Mouse (Mus musculus): Measurements from ENCODE around the gene Tent5c. TPM values are rescaled to one million over a fixed set of nuclear protein-coding genes. Genes with fewer than 3 reads are reported as not detected.

The Tent5c gene
- total RNA-seq, 2 experiments from 2014 or later: 22.5 to 29.8 TPM

DNA sequence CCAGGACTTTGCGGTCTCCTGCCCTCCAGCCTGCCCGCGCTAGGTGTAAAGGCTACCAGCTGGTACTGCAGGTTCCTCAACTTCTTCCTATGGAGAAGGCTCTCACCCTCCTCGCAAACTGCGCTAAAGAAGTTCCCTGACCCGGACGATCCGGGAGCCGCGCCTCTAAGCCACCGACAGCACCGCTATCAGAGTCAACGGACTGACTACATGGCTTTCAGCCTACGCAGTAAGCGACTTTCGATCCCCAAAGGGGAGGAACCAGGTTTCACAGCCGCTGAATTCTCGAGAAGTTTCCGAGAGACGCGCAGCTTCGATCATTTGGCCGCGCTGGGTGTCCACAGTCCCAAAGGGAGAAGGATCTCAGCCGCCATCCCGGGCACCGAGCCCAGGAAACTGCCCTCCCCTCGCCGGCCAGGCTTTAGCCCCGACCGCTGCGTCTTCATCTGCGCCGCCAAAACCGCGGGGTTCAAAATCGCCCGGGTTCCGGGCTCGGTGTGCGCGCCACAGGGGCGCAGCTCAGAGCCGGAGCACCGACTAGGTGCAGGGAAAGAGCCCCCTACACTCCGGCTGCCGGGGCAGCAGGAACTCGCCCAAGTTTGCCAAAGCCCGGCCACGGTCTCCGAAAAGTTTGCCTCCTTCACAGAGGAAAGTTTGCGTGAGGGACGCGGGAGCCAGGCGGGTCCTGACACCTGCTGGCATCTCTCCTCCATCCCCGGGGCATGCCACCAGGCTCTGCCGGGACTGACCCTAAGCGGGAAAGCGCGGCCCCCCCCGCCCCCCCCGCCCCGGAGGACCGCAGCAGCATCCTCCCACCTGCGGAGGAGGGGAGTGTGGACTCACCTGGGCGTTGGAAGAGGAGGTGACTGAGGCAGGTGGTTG lies 632 bp downstream of the Tent5c start:
- peak; percentile 74 to 80 for DNase-seq
- intact Hi-C loops (cut with DNase I): loop anchor here (5.0 to 10.0 kb wide), 2 partner anchors 194 to 436 kb away; partner anchors contain the start of gene Trim45

DNA sequence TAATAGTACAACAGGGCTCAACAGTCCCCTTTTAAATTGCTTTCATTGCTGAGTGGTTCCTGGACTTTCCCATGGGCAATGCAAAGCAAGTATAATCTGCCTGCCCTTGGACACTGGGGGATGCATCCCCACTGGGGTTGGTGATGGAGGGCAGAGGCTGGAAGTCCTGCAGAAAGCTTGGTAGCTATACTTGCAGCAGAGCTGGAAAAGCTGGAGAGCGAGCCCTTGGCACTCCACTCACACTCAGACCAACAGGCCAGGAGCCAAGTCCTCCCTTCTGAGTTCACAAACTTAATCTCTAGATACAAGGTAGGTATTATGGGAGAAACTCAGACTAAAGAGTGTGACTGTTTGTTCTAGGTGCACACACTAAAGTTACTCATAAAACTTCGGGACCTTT lies 2.1 kb downstream of the Tent5c start:
- intact Hi-C loops (cut with DNase I): loop anchor here (5.0 to 10.0 kb wide), 2 partner anchors 195 to 438 kb away; partner anchors contain the start of gene Trim45
- no peak for DNase-seq

DNA sequence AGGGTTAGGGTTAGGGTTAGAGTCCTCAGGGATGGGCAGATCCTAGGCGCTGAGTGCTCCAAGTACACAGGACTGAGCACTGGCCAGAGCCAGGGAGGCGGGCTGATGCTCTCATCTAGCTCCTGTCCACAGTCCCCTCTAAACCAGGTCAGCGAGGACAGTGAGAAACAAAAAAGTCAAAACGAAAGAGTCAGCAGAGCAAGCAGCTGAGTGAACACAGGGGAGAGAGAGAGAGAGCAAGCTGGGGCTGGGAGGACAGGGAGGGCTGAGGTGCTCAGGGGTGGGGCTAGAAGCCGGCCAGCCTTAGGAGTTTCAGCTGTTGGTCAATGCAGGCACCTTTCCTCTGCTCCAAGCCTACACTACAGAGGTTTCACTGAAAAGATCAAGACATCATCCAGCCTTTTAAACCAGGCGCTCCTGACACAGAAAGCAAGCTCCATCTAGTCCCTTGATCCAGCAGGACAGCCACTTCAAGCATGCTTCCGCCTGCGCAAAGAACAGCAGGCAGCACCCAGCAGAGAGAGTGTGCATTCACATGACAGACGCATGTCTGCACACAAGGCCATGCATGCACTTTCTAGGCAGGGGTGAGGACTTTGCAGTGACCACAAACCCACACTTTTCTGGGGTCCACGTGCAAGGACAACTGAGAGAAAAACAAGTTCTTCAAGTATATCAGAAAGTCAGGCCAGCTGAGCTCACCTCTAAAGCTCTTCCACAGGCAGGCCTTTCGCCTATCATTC lies 3.6 kb downstream of the Tent5c start:
- intact Hi-C loops (cut with DNase I): loop anchor here (5.0 to 10.0 kb wide), 2 partner anchors 197 to 439 kb away; partner anchors contain the start of gene Trim45
- no peak for DNase-seq

DNA sequence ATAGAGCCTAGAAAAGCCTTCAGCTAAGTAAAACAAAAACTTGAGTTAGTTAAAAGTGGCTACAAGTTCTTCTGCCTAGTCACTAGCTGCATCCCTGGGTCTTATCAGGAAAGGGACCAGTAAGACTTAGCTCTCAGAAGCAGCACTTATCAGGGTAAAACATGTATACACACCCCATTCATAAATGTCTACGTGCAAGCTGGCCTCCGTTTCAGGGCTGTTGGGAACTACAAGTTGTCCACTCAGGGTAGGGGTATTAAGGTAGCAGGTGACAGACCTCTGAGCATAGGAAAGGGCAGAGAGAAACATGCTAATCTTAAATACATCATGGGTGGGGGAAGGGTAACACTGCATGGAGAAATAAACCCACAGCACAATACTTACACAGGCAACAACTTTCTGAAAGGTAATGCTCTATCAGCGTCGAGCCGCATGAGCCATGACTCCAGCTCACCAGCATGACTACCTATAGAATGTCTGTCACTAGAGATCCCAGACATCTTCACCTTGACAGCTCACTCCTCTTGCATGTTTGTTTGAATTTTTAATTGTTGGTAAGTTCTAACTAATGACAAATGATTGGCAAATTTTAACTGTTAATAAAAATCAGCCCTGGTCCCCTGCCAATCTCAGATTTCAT lies 6.0 kb downstream of the Tent5c start:
- DNase-seq: no peak
- intact Hi-C loops (cut with DNase I): loop anchor here (10.0 kb wide), 1 partner anchor 442 kb away; the partner anchor contains the start of gene Trim45

DNA sequence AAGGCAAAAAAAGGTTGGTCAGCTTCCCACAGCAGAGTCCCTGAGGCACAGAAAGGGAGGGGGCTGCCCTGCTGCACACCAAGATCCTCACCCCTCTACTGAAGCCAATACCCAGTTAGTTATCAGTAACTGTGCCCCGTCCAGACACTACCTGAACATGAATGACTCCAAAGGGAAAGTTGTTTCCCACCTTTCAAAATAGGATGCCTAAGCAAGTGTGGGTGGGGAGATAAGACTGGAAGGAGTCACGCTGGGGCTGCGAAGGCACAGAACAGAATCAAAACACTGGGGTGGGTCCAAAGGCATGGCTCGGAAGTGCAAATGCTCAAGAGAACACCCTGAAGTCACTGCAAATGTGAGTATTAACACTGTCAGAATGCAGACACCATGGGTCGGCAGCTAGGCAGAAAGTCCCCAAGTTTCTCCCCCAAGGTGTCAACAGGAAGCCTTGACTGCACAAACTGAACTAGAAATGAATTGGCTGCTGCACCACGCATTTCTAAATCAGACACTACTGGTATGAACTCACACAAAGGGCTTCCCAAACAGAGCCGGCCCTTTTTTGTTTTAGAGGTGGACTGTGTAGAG lies 6.7 kb downstream of the Tent5c start:
- intact Hi-C loops (cut with DNase I): loop anchor here (10.0 kb wide), 1 partner anchor 442 kb away; the partner anchor contains the start of gene Trim45

DNA sequence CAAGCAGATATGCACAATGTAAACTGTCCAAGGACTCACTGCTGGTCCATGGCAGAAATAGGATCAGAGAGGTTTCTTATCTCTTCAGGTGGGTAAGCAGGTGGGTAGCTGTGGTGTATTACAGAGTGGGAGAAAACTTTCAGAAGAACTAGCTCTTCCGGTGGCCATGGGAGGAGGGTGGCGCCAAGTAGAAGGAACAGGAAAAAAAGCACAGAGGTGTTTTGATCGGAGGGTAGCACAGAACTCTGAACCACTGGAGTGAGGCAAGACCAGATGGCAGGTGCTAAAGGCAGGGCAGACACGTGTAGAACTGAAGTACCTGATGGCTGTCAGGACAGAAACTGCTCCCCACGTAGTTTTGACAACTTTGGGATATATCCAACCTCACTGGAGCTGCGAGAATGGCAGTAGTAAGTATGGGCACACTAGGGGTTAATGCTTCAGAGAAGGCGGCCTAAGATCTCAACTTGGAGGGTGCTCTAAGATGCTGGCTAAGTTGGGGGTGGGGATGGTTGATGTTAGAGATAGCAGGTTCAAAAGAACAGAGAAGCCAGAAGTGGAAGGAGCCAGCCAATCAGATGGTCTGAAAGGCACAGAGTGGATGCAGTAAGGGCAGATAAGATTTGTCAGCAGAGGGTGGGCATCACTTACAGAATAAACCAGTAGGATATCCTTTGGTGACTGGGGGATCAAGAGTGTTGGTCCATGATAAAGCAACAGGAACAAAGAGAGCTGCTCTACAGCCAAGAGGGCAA lies 8.7 kb downstream of the Tent5c start:
- no peak for DNase-seq
- intact Hi-C loops (cut with DNase I): loop anchor here (10.0 kb wide), 1 partner anchor 444 kb away; the partner anchor contains the start of gene Trim45

More for the DNA sequence above, 6.7 kb downstream of the Tent5c start:
- DNase-seq: no peak

DNA sequence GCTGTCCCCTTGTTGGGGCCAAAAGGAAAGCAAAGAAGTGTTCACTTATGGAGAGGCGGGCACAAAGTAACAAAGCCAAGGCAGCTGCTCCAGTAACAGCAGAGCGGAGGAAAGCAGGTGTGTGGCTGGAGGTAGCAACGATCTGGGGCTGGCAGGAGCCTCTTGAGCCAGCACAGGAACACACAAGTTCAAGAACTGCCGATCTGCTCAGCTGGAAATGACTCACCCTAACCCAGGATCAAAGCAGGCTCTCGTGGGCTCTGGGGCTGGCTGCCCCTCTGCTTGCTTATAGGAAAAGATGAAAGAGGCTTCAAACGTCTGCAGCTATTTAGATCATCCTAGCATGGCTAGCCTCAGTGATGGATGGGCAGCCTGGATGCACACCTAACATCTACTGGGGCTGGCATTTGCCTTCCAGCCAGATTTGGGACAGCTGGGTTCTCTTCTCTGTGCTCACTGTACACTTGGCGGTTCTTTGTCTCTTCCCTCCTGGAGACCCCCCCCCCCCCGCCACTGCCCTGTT lies 14.1 kb downstream of the Tent5c start:
- intact Hi-C loops (cut with DNase I): no loop called here
- no peak for DNase-seq

DNA sequence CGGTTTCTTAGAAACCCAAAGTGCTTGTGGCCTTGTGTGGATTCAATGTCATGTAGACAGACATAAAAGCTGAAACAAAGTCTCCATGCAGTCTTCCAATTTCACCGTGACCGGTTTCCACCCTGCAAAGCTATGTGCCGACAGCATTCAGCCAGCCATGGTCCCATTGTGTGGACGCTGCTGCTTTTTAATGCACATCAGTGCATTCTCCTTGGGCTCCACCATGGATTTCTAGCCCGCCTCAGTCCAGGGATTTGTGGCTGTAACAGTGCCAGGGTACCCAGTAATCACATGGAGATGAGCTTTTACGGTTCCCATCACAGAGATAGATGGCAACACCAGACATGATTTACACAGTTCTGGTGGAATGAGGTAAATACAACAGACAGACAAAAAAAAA lies 14.6 kb downstream of the Tent5c start:
- no peak for DNase-seq
- intact Hi-C loops (cut with DNase I): no loop called here

DNA sequence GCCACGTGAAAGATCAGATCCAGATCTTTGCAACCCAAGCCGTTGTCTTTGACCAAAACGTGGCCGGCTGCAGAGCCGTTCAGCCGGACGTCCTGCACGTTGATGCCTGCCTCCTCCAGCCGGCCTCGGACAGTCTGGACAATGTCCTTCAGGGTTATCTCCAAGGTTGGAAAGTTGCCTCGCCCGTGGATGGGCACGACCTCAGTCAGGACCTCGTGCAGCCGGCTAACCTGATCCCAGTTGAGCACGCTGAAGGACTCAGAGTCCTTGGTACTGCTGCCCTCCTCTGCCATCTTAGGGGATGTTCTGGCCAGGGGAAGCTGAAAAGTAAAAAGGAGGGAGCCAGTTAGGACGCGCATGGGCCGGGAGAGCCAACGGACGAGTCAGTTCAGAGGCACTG lies 16.0 kb downstream of the Tent5c start:
- intact Hi-C loops (cut with DNase I): no loop called here
- DNase-seq: no peak

DNA sequence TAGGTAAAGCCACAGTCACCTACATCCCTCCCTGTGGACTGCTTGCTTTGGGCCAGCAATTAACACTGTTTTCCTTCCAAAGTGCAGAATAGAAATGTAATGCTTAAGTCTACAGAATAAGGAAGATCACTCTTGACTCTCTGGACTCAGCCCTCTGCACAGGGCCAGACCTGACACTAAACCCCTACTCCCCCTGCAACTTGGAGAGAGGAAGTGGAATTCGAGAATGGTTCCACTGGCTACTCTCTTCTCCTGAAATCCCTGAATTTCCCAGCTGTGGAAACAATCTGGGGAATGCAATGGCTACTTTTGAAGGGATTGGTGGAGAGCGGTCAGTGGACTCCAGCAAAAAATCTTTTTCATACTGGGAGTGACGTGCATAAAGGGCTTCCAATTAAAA lies 18.2 kb downstream of the Tent5c start:
- no peak for DNase-seq
- intact Hi-C loops (cut with DNase I): no loop called here

DNA sequence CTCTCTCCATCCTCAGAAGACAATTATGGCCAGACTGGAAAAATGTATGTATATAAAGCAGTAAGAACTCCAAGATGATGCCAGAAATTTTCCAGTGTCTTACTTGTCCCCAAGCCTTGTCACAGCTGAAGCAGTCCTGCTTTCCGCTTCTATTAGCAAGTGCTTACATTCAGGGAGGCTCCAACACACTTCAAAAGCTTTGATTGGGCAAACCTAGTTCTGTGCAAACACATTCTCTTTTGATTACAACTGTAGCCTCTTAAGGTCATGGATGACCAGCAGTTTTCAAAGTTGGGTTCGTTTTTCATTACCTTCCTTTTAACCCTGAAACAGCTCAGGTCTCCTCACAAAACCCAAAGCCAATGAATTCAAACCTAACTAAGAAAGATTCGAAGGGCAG lies 19.0 kb downstream of the Tent5c start:
- no peak for DNase-seq
- intact Hi-C loops (cut with DNase I): no loop called here

DNA sequence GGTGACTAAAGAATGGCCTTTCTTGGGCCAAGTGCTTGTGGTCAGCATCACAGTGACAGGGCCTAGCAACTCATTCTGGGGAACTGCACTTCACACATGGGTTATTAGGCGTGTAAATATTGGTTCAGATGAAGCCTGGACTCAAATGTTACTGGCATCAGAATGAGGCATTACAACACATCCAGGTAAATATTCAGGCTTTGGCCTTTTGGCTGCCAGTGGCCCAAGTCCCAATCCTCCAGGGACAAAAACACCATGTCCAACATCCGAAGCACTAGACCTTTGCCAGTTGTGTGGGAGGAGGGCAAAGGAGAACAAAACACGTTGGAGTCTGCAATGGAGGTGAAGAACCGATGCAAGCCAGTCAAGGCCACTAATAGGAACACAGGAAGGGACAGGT lies 22.6 kb downstream of the Tent5c start:
- intact Hi-C loops (cut with DNase I): no loop called here
- no peak for DNase-seq

DNA sequence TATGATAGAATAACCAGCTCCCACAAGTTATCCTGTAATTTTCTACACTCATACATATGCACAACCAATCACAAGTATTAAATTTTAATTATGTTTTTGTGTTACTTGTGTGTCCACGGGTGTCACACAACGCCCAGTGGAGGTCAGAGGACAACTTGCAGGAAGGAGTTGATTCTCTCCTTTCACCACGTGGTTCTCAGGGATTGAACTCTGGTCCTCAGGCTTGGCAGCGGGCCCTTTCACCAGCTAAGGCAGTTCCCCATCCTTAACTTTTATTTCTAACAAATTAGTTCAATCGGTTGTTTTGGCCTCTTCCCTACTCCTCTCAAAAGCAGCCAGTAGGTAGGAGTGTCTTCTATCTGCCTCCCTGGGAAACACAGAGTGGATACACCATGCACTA lies 24.5 kb downstream of the Tent5c start:
- intact Hi-C loops (cut with DNase I): no loop called here
- no peak for DNase-seq

DNA sequence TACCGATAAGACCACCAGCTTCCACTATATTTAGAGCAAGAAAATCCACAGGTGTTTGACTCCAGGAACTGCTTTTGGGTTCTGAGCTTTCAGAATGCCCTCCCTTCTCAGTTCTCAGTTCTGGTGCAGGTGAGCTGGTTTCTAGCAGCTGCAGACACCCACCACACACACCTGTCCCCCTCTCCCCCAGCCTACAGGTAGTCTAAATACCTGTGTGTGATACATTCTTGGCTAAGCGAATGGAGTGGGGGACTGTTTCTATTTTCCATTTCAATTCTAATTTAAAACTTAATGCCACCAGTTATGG lies 25.2 kb downstream of the Tent5c start:
- DNase-seq: no peak
- intact Hi-C loops (cut with DNase I): no loop called here

DNA sequence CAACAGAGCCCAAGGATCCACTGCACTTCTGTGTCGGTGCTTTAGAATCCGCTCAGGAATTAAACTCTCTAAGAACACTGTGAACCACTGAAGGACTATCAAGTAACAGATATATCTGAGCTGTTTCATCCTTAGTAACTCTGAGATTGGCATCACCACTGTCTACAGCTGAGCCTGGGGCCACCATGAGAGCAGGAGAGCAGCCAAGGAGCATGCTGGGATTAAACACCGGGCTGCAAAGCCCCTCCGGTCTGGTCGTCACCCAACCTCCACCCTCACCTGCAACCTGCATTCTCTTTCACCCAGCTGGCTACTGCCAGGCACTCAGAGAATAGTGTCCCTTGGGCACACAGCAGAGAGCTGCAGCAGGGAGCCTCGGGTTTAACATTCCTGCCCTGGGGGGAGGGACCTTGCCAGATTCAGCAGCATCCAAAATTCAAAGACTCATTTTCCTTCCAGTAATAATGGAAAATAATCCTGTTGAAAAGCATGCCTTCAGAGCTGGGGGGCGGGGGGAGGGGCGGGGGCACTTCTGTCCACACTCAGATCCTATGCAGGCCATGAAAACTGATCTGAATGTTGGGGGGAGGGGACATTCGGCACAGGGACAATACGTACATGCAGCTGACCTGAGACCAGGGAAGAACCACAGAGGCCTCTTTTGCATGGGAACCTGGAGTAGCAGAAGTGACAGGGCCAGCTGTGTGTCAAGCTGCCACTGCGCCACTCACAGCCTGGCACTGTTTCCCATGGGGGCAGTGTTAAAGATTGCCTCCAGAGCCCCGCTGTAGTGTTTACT lies 25.8 kb downstream of the Tent5c start:
- DNase-seq: no peak
- intact Hi-C loops (cut with DNase I): no loop called here

DNA sequence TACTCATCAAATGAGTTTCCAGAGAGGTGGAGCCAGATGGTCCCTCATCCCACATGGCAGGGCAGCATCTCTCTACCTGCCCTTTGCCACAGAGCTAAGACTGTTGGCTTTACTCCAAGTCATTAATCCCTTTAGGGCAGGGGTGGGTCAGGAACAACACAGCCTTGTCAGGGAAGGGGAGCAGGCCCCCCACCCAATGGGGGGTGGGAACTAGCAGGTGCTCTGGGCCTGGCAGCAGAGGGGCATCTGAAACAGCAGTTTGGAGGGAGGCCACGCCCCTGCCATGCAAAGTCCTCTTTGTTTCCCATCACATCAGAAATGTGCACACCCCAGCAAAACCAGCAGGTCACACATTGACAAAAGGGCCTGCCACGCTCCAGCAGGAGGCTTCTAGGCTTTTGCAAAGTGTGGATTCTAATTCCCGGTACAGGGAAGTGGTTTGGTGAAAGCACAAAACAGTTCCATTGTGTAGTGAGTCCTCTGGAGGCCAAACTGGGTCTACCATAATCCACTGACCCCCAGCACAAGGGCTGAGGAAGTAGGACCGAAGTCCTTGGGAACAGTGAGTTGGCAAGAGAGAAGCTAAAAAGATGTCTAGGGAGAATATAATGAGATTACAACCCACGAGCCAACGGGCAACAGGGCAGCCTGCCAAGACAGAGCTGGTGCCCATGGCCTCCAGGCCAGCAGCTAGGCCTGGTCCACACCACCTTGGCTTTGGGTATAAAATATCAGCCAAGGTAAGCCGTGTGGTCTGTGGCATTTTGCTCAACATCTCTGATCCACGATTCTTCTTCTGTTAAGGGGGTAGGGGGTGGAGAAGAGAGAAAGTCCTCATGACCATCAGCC lies 26.7 kb downstream of the Tent5c start:
- DNase-seq: no peak
- intact Hi-C loops (cut with DNase I): no loop called here

DNA sequence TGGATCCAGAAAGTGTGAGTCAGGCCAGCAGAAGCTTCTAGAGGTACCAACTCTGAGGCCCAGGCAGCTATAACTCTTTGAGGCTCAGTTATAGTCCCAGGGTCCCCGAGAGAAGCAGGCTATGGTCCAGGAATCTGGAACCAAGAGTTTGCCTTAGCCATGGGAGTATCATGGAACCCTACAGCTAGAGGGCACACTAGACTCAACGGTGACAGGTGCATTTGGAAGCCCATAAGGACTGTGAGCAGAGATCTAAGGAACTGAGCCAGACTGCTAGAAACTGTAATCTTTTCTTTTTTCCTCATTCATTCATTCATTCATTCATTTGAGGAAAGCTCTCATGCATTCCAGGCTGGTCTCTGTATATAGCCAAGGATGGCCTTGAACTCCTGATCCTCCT lies 28.6 kb downstream of the Tent5c start:
- no peak for DNase-seq
- intact Hi-C loops (cut with DNase I): no loop called here

Data from heart, postnatal 36 days (tissue).